ENCODE assay signal across 8 mouse cellular contexts in the genomic region with DNA sequence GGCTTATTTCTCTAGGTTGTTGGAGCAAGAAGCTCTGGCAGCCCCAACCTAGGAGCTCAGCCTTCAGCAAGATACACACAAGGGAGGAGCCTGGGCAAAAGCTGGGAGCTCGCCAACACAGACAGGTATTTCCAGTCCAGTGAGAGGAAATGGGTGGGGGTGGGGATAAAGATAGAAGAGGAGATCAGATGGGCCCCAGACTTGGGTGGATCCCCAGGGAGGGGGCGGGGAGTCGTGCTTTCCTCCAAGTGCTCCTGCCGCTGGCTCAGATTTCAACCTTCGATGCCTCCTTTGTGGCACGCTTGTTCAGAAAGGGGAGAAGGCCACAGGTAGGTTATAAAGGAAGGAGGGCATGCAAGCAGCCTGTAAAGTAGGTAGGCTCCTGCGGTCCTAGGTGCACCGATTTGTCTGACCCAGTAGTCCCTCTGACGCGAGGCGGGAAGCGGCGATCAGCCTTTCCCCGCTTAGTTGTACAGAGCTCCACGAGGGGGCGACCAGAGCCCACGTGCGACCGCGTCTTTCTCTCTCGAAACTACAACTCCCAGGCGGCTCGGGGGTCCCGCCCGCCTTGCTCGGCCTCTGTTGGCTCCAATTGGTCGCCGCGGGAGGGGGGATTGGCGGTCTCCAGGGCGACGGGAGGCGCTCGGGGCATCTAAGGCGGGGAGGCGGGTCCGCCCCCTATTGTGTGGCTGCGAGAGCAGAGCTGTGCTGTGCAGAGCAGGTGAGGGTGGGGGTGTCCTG. TPM values are rescaled to one million over a fixed set of nuclear protein-coding genes. Genes with fewer than 3 reads are reported as not detected.
DNase-seq lines count a peak whose midpoint lies in the region; ATAC-seq and TF ChIP-seq lines count a peak whose summit lies in the region.

Igsf9 (plus strand) TSS at position 249 of the 741 bp plus-strand sequence.

- H3K4me3 ChIP-seq in layer of hippocampus, adult 2 months = peak within 1 kb of the TSS; percentile 57
- H3K4me3 ChIP-seq in lung, adult 2 months (replicated peaks; ENCODE audit: extremely low read depth, low read depth, low read length) = peak within 1 kb of the TSS; percentile 57

- WGBS in lung, adult 2 months = 1% methylated on average over 38 of the region's 38 CpGs

- H3K4me1 ChIP-seq in lung, adult 2 months (ENCODE audit: control insufficient read depth, insufficient read depth, low read length) = no peaks in the 10 kb centered on the region

- no peak for TF ChIP-seq POLR2A in lung, adult 2 months (IDR thresholded peaks at IDR 0.05; ENCODE audit: borderline replicate concordance, extremely low read depth, low read depth, low read length)

- peak; percentile 79 for TF ChIP-seq CTCF in layer of hippocampus, adult 2 months (conservative IDR thresholded peaks at IDR 0.05)
- TF ChIP-seq CTCF in lung, adult 2 months (IDR thresholded peaks at IDR 0.05; ENCODE audit: insufficient read depth, low read length) = peak; percentile 39

- ATAC-seq in neutrophil, adult 5-6 weeks (ENCODE audit: extremely low read depth, insufficient number of reproducible peaks, low FRiP score, poor library complexity, severe bottlenecking) = peak; percentile 91

- peak; percentile 98 for DNase-seq in ES-CJ7 (ENCODE audit: low read depth, low spot score)
- DNase-seq in cerebellum, adult 18-20 months = peak; percentile 75 to 77
- DNase-seq in forelimb bud, embryonic 11.5 days (ENCODE audit: low read depth, low spot score) = peak; percentile 93
- peak; percentile 93 for DNase-seq in heart, postnatal 4 days
- DNase-seq in layer of hippocampus, adult 2 months (ENCODE audit: low spot score in 2 of 2) = peak; percentile 95 to 96
- peak; percentile 83 for DNase-seq in lung, adult 2 months
- DNase-seq in testis, postnatal 14 days (ENCODE audit: low spot score) = peak; percentile 86

- H3K27ac ChIP-seq in layer of hippocampus, adult 2 months = no peak within 1 kb of the TSS

RNA-seq across cellular contexts. Expression of gene Igsf9, which starts in this region (rescaled TPM):
- 1 to 10 TPM; 2.5 to 3.1 TPM for total RNA-seq in heart, postnatal 4 days (2021)
- 1 to 10 TPM; 5.7 to 9.2 TPM for total RNA-seq in layer of hippocampus, adult 2 months (2021)
- polyA plus RNA-seq in lung, adult 2 months (2012; rRNA removed) = 11.1 and 11.8 TPM in 2 replicates
- total RNA-seq in neutrophil, adult 5-6 weeks (2017) = 3.2 and 4.3 TPM in 2 replicates
